Mouse (Mus musculus) small intestine, adult 2 months (tissue): ENCODE measurements around the gene Col6a4.

Experiments
- CTCF ChIP-seq: fragments of 200-500 bp; IDR thresholded peaks from 2 replicates; pipeline ENCODE4 v1.5.1; 2012; ENCODE audit warnings: low read depth, mild to moderate bottlenecking, control low read depth, inconsistent platforms, low read length, moderate library complexity, mixed read lengths; ENCODE audit not compliant: insufficient replicate concordance, insufficient read length; ENCODE audit errors: extremely low read depth
- POLR2A ChIP-seq: fragments of 200-500 bp; IDR thresholded peaks from 2 replicates; pipeline ENCODE4 v1.6.1; 2012; ENCODE audit warnings: low read depth, mild to moderate bottlenecking, control low read depth, inconsistent platforms, low read length, moderate library complexity

DNA sequence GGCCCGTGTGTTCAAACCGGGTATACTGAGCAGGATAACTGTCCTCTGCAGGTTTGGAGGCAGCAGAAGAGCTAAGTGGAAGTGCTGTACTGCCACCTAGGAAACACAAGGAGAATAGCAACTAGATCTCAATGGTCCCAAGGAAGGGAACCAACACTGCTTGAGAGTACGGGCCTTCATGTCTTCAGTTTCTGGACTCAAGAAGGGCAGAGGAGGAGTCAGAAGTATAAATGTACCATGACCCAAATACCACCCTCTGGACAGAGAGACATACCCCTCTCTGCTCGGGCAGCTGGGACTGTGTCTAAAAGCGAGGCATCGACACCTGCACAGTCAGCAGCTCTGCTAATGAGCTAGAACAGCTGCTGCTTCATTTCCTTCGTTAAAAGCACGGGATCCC lies 108.5 kb downstream of the Col6a4 start:
- TF ChIP-seq CTCF: no peak
- TF ChIP-seq POLR2A: no peak
